Mouse (Mus musculus): ENCODE measurements at regions not wholly inside any gene's neighbourhood (a gene's known extent, or its start where the extent isn't known, plus 50 kb on each side); places are given as distances from the start of the nearest gene placed in this dataset.

DNA sequence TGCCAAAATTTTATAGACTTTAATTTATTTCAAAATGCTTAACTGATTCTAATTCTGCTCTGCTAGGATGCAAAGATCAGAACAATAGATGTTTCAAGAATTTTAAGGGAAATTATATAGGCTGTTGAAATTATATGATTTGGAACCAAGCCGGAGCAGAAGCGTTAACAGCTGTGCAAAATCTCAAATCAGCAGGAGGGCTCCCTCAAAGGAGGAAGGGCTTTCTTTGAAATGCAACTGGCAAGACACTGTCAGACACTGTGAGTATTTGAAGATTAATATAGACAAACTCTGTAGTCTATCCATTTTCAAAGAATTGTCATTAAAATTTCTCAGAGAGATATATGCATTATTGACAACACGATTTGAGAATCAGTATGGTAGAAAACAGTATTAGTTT lies 389.9 kb upstream of the Grin3a start:
- TF ChIP-seq CTCF (IDR thresholded peaks at IDR 0.05; ENCODE audit: low read depth) (no peak), EP300 (optimal IDR thresholded peaks at IDR 0.05) (no peak)
